Mouse (Mus musculus) Patski (cell line): ENCODE data around the gene Rc3h1. TPM values are rescaled to one million over a fixed set of nuclear protein-coding genes. Genes with fewer than 3 reads are reported as not detected.

Experiments
- ATAC-seq: fragments of 100-300 bp; one replicate; pipeline ENCODE4 v1.8.0; 2021
- CTCF ChIA-PET: fragments of 350-600 bp; sonication (Branson Sonifier 250); formaldehyde crosslinking; loops from one replicate; lab custom pipeline; 2022; ENCODE audit warnings: inconsistent platforms; lab: Charles Lee
- POLR2A ChIA-PET: fragments of 350-600 bp; sonication (Branson Sonifier 250); formaldehyde crosslinking; loops from one replicate; lab custom pipeline; 2022; ENCODE audit warnings: antibody characterized with exemption, inconsistent platforms; lab: Charles Lee
- DNase-seq: peaks from one replicate; pipeline ENCODE4 v3.0.0-alpha.2; 2011; ENCODE audit warnings: low read depth, low spot score
- H3K27me3 ChIP-seq: fragments of 371-371 bp; one replicate; pipeline ENCODE4 v1.5.1; 2021
- CTCF ChIP-seq: fragments of 100-300 bp; IDR thresholded peaks from one replicate; pipeline ENCODE4 v1.5.1; 2021
- in situ Hi-C: fragments of 300-500 bp; cut with MboI; formaldehyde crosslinking; loops from 3 replicates; pipeline ENCODE4 v1.11.1; 2018; ENCODE audit warnings: low pct_unique_long_range_greater_than_20kb, mixed read lengths
- polyA plus RNA-seq: library from polyadenylated mRNA; unstranded; gene quantifications from one replicate; pipeline ENCODE4 v1.2.3, GENCODE M21; 2021

The Rc3h1 gene
- polyA plus RNA-seq, 1 experiment from 2014 or later: 15.9 TPM

- CTCF ChIA-PET: no interaction called here
- no peak for TF ChIP-seq CTCF
- in situ Hi-C loops: no loop called here
- ATAC-seq (no peak), DNase-seq (no peak)
- POLR2A ChIA-PET: no interaction called here
- no peaks in the 10 kb centered on the region for H3K27me3 ChIP-seq
These were observed 21.2 kb upstream of the Rc3h1 start for GRCm38 (mm10) chr1:160884993-160885392.

- CTCF ChIA-PET: interaction anchor here (1.0 to 1.2 kb wide), 2 partner anchors 17 to 35 kb away, joined by 3 to 5 read pairs; no protein-coding TSS in a partner anchor
- POLR2A ChIA-PET: no interaction called here
- peaks cover 3% of the 10 kb centered on the region for H3K27me3 ChIP-seq
- ATAC-seq: peak; percentile 79
- no peak for TF ChIP-seq CTCF
- in situ Hi-C loops: no loop called here
- peak; percentile 56 for DNase-seq
These were observed 6.5 kb upstream of the Rc3h1 start for GRCm38 (mm10) chr1:160899701-160900100.

GRCm38 (mm10) chr1:160904047-160904446 lies 2.2 kb upstream of the Rc3h1 start:
- CTCF ChIA-PET: no interaction called here
- in situ Hi-C loops: no loop called here
- ATAC-seq (no peak), DNase-seq (no peak)
- no peaks in the 10 kb centered on the region for H3K27me3 ChIP-seq
- TF ChIP-seq CTCF: no peak
- POLR2A ChIA-PET: no interaction called here

GRCm38 (mm10) chr1:160906558-160907481 lies 602 bp downstream of the Rc3h1 start:
- POLR2A ChIA-PET: interaction anchor here (0.5 to 0.6 kb wide), 3 partner anchors 40 to 406 kb away, joined by 5 to 6 read pairs (median 5); no protein-coding TSS in a partner anchor

GRCm38 (mm10) chr1:160910176-160910575 lies 4.0 kb downstream of the Rc3h1 start:
- CTCF ChIA-PET: no interaction called here
- DNase-seq (no peak), ATAC-seq (no peak)
- in situ Hi-C loops: no loop called here
- POLR2A ChIA-PET: no interaction called here
- no peaks in the 10 kb centered on the region for H3K27me3 ChIP-seq
- no peak for TF ChIP-seq CTCF

More at GRCm38 (mm10) chr1:160906558-160907481, 602 bp downstream of the Rc3h1 start:
- TF ChIP-seq CTCF: no peak
- ATAC-seq: peak; percentile 80
- H3K27me3 ChIP-seq: no peaks in the 10 kb centered on the region
- in situ Hi-C loops: no loop called here
- no peak for DNase-seq
- CTCF ChIA-PET: interaction anchor here (0.7 to 1.2 kb wide), 3 partner anchors 10 to 39 kb away, joined by 3 read pairs; no protein-coding TSS in a partner anchor

GRCm38 (mm10) chr1:160910812-160911211 lies 4.6 kb downstream of the Rc3h1 start:
- no peak for DNase-seq
- ChIA-PET CTCF (no interaction called here), POLR2A (no interaction called here)
- in situ Hi-C loops: no loop called here
- H3K27me3 ChIP-seq: no peaks in the 10 kb centered on the region
- no peak for ATAC-seq
- no peak for TF ChIP-seq CTCF

- in situ Hi-C loops: no loop called here
- CTCF ChIA-PET: no interaction called here
These were observed 13.2 kb downstream of the Rc3h1 start for GRCm38 (mm10) chr1:160919383-160919782.

GRCm38 (mm10) chr1:160921938-160922337 lies 15.7 kb downstream of the Rc3h1 start:
- in situ Hi-C loops: no loop called here
- DNase-seq (no peak), ATAC-seq (no peak)
- ChIA-PET POLR2A (interaction anchor here (0.7 kb wide), 1 partner anchor 37 kb away, joined by 5 read pairs; no protein-coding TSS in a partner anchor), CTCF (interaction anchor here (1.4 to 1.7 kb wide), 2 partner anchors 12 to 17 kb away, joined by 5 to 6 read pairs; no protein-coding TSS in a partner anchor)
- peak; percentile 53 for TF ChIP-seq CTCF
- no peaks in the 10 kb centered on the region for H3K27me3 ChIP-seq

More at GRCm38 (mm10) chr1:160919383-160919782, 13.2 kb downstream of the Rc3h1 start:
- no peaks in the 10 kb centered on the region for H3K27me3 ChIP-seq
- DNase-seq (no peak), ATAC-seq (no peak)
- POLR2A ChIA-PET: no interaction called here
- TF ChIP-seq CTCF: no peak

- ATAC-seq: no peak
- CTCF ChIA-PET: interaction anchor here (1.1 to 1.4 kb wide), 2 partner anchors 10 to 24 kb away, joined by 3 read pairs; no protein-coding TSS in a partner anchor
- POLR2A ChIA-PET: no interaction called here
- DNase-seq: no peak
- H3K27me3 ChIP-seq: no peaks in the 10 kb centered on the region
- no peak for TF ChIP-seq CTCF
- in situ Hi-C loops: loop anchor here (10.0 to 25.0 kb wide), 2 partner anchors 187 to 519 kb away; no protein-coding TSS in a partner anchor
These were observed 25.1 kb downstream of the Rc3h1 start for GRCm38 (mm10) chr1:160931320-160931719.

GRCm38 (mm10) chr1:160933896-160934482 lies 27.8 kb downstream of the Rc3h1 start:
- in situ Hi-C loops: loop anchor here (10.0 to 25.0 kb wide), 2 partner anchors 189 to 522 kb away; no protein-coding TSS in a partner anchor
- H3K27me3 ChIP-seq: no peaks in the 10 kb centered on the region
- peak; percentile 54 for ATAC-seq
- peak; percentile 12 for DNase-seq
- TF ChIP-seq CTCF: peak; percentile 73
- CTCF ChIA-PET: interaction anchor here (0.7 to 1.6 kb wide), 15 partner anchors 9 to 261 kb away, joined by 3 to 12 read pairs (median 5); partner anchors contain the start of gene Rc3h1
- POLR2A ChIA-PET: no interaction called here
